Mouse (Mus musculus): Measurements from ENCODE around the gene Cela1.
A peak's percentile ranks its signal among the peaks of the same experiment; 100 is the strongest.

Cela1 gene

GRCm38 (mm10) chr15:100703913-100704312, 16.2 kb upstream of the Cela1 start:
- DNase-seq: no peak

- DNase-seq: no peak
Measured at GRCm38 (mm10) chr15:100701856-100702255, 14.1 kb upstream of the Cela1 start.

GRCm38 (mm10) chr15:100701108-100701507, 13.4 kb upstream of the Cela1 start:
- DNase-seq: no peak

GRCm38 (mm10) chr15:100700424-100700823, 12.7 kb upstream of the Cela1 start:
- DNase-seq: no peak

DNA sequence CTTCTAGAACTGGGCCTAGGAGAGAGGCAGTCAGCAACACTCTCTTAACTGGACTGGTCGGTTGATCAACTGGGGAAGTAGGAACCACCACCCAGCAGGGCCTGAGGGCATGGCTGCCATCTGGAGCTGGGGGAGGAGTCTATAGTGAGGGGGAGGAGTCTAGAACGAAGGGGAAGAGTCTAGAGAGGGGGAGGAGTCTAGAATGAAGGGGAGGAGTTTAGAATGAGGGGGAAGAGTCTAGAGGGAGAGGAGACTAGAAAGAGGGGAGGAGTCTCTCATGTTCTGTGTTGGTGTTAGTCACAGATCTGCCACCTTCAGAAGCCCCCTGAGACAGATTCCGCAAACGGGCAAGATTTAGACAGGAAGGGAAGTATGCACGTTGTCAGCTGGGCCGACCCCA, 11.7 kb upstream of the Cela1 start:
- DNase-seq: no peak

DNA sequence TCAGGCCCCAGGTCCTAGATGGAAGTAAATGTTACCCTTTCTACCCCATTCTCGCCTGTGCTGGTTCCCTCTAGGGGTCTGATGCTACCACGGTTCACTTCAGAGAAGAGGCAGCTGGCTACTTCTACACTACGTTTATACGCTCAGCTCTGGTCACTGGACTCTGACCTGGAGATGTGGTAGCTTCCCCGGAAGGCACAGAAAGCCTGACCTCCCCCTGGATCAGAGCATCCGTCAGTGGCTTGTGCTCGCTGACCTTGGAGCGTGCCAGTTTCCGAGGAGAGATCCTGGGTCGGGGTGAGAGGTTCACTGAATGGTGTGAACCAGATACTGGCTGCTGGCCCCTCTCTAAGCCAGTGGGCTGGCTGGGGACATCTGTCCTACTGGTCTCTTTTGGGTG, 10.4 kb upstream of the Cela1 start:
- no peak for DNase-seq

DNA sequence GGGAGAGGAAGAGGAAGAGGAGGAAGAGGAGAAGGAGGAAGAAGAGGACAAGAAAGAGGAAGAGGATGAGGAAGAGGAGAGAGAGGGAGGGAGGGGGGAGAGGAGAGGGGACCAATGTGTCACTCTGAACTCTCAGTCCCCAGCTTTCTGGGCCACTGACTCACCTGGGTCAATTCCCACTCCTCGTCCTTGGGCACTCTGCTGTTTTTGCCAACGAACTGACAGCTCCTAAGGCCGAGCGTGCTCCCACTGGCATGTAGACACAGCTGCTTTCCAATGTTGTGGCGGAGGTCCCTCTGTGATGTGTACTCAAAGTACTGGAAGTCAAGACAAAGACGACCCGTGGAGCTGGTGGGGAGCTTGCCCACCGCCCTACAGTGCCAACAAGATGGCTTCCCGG, 6.7 kb upstream of the Cela1 start:
- DNase-seq: no peak

GRCm38 (mm10) chr15:100691990-100692389, 4.3 kb upstream of the Cela1 start:
- no peak for DNase-seq

- DNase-seq: no peak
Measured at GRCm38 (mm10) chr15:100686989-100687388, 732 bp downstream of the Cela1 start.

DNA sequence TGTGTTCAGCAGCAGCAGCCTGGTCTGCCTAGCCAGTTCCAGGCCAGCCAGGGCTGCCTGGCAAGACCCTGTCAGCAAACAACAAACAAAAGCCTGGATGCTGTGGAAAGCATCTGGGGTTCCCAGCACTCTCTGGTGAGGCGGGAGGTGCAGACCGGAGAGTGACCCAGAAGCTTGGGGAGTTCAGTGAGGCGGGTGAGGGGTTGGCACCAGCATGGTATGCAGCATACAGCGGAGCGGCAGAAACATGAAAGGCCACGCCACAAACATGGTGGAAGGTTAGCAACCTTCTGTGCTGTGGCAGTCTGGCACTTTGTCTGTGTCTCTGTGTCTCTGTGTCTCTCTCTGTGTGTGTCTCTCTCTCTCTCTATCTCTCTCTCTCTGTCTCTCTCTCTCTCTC, 1.3 kb downstream of the Cela1 start:
- no peak for DNase-seq

GRCm38 (mm10) chr15:100685849-100686248, 1.9 kb downstream of the Cela1 start:
- DNase-seq: no peak

GRCm38 (mm10) chr15:100685255-100685654, 2.5 kb downstream of the Cela1 start:
- DNase-seq: no peak

DNA sequence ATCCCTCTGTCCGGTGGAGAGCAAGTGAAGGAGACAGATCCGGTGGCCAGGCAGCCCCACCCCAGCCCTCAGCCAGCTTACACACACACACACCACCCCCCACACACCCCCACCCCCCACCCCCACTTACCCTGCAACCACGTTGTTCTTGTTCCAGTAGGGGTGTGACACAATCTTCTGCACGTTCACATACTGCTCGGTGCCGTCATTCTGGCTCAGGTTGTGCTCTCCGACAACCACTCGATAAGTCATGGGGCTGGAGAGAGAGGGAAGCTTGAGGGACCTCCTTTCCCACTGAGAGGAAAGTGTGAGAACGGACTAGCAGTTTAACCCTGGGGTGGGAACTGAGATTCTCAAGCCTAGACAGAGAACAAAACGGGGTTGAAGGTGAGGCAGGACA, 3.3 kb downstream of the Cela1 start:
- DNase-seq: no peak

DNA sequence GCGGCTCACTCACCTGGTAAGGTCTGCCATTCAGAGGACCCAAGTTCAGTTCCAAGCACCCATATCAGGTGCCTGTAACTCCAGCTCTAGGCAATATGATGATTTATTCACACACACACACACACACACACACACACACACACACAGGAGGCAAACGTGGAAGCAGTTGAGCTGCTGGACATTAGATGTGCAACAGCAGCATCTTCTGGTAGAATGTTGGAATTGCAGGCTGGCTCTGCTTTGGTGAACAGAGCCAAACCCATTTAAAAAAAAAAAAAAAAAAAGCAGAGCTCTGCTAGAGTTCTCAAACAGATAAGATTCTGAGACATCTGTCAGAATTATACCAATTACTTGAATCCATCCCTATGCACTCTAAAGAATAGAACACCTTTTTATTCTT, 4.7 kb downstream of the Cela1 start:
- peak; percentile 59 for DNase-seq

DNA sequence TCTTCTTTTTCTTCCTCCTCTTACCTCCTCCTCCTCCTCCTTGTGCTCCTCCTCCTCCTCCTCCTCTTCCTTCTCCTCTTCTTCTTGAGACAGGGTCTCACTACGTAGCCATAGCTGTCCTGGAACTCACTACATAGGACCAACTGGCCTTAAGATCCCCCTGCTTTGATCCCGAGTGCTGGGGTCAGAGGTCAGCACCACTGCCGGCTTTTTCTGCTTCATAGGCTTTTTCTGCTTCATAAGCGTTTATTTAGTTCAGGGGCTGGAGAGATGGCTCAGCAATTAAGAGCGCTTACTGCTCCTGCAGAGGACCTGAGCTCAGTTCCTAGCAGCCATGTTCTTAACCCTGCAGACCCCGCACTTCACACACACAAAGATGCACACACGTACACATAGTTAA, 6.0 kb downstream of the Cela1 start:
- DNase-seq: no peak

GRCm38 (mm10) chr15:100680381-100680780, 7.3 kb downstream of the Cela1 start:
- no peak for DNase-seq

GRCm38 (mm10) chr15:100679005-100679404, 8.7 kb downstream of the Cela1 start:
- no peak for DNase-seq

- DNase-seq: no peak
Measured at GRCm38 (mm10) chr15:100678581-100678980, 9.1 kb downstream of the Cela1 start.

DNA sequence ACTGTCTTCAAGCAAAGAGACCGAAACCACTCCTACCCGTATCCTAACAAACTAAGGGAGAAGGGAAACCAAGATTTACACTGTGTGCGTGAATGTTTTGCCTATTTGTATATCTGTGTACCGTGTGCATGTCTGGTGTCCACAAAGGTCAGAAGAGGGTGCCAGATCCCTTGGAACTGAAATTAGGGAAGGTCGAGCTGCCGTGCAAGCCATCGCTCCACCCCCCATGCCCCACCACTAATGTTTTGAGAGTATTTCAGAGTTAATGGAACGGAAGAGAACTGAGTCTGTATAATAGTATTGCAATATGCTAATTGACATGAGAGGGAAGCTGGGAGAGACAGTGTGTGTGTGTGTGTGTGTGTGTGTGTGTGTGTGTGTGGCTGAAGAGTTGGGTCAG, 10.0 kb downstream of the Cela1 start:
- no peak for DNase-seq

- no peak for DNase-seq
Measured at GRCm38 (mm10) chr15:100676521-100676920, 11.2 kb downstream of the Cela1 start.

GRCm38 (mm10) chr15:100675486-100675885, 12.2 kb downstream of the Cela1 start:
- no peak for DNase-seq

- no peak for DNase-seq
Measured at GRCm38 (mm10) chr15:100674566-100674965, 13.2 kb downstream of the Cela1 start.

DNA sequence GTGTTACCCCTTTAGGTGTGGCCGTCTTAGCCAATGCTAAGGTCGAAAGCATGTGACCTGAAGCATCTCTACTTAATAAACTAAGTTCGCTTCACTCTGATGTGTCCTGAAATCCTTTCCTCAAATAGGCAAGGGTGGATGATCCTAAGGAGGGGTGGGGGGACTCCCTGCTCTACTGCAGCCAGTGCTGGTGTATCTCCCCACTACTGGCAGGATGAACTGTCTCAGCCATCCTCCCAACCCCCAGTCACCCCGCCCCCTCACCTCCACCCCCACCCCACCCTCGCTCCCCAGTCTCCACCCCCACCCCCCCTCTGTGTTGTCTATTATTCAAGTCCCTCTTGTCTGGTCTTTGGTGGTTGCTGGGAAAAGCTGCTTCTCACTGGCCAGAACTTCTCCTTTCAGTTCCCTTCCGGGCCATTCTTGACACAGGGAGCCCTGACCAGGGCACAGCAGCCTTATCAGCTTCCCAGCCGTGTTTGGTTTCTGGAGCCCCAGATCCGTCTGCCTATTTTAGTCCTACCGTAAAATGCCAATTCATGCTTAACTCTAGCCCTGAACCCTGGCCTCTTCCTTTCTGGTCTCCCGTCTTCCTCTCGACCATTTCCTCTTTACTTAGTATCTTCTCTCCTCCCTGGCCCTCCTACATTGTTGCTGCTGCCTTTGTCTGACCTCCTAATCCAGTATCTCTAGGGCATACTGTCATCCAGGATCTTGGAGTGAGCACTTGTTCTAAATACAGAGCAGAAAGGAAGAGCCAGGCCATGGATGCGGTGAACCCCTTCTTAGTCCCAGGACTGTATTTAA, 13.9 kb downstream of the Cela1 start:
- no peak for DNase-seq

DNA sequence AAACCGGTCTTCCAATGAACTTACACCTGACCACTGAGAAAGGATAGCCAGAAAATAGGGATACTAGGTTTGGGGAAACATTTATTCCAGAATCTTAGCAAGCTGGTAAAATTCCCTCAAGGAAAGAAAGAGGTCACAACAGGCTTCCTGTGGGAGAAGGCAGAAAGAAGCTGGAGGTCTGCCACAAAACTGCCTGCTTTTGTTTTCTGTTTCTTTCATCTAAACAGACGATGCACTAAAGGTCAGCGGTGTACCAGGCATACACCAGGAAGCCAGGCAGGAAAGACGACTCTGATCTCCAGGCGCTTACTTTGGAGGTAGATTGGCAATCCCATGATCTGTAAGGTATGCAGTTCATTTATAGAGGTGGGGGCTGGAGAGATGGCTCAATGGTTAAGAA, 16.9 kb downstream of the Cela1 start:
- DNase-seq: no peak

DNA sequence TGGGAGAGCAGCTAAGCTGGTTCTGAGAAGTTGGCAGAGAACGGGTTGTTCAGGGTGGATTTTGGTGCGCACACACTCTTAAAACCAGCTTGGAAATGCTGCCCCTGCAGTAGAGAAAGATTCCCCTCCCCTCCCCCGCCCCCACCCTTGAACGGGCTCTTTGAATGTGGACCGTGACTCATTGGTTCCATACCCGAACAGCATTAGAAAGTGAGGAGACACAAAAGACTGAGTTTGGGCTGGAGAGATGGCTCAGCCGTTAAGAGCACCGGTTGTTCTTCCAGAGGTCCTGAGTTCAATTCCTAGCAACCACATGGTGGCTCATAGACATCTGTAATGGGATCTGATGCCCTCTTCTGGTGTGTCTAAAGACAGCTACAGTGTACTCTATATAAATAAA, 17.7 kb downstream of the Cela1 start:
- DNase-seq: no peak

Measured in cerebellum, adult 9-11 months (tissue).